Mouse (Mus musculus): ENCODE measurements around the gene Gm20388. TPM values are rescaled to one million over a fixed set of nuclear protein-coding genes. Genes with fewer than 3 reads are reported as not detected.

The Gm20388 gene
- total RNA-seq, 2 experiments from 2014 or later = 2.4 to 2.6 TPM

GRCm38 (mm10) chr8:124368213-124368612 is 4457.6 kb downstream of the Gm20388 start:
- intact Hi-C loops (cut with DNase I) = no loop called here
- TF ChIP-seq CTCF (IDR thresholded peaks at IDR 0.05) = peak; percentile 81
- no peak overlapping the region for H3K4me3 ChIP-seq
- no peak overlapping the region for H3K27ac ChIP-seq
- DNase-seq (ENCODE audit: extremely low spot score in 1 of 2, low spot score in 2 of 2) = peak; percentile 67 to 73

- intact Hi-C loops (cut with DNase I) = no loop called here
- no peak for DNase-seq (ENCODE audit: extremely low spot score in 1 of 2, low spot score in 2 of 2)
- H3K27ac ChIP-seq = peak overlapping the region; percentile 44
- no peak for TF ChIP-seq CTCF (IDR thresholded peaks at IDR 0.05)
- no peak overlapping the region for H3K4me3 ChIP-seq
Measured at GRCm38 (mm10) chr8:124370422-124371183, 4460.0 kb downstream of the Gm20388 start.

GRCm38 (mm10) chr8:124371410-124372123 is 4460.9 kb downstream of the Gm20388 start:
- no peak for DNase-seq (ENCODE audit: extremely low spot score in 1 of 2, low spot score in 2 of 2)
- H3K4me3 ChIP-seq = no peak overlapping the region
- TF ChIP-seq CTCF (IDR thresholded peaks at IDR 0.05) = no peak
- intact Hi-C loops (cut with DNase I) = no loop called here
- peak overlapping the region; percentile 66 for H3K27ac ChIP-seq

- TF ChIP-seq CTCF (IDR thresholded peaks at IDR 0.05) = no peak
- no peak for DNase-seq (ENCODE audit: extremely low spot score in 1 of 2, low spot score in 2 of 2)
- intact Hi-C loops (cut with DNase I) = no loop called here
- Histone ChIP-seq H3K4me3 (no peak overlapping the region), H3K27ac (peak overlapping the region; percentile 40; the same call in 1 of the 2 replicates)
Measured at GRCm38 (mm10) chr8:124373753-124374152, 4463.1 kb downstream of the Gm20388 start.

- intact Hi-C loops (cut with DNase I) = no loop called here
- Histone ChIP-seq H3K27ac (peak overlapping the region; percentile 82), H3K4me3 (no peak overlapping the region)
- TF ChIP-seq CTCF (IDR thresholded peaks at IDR 0.05) = no peak
- DNase-seq (ENCODE audit: extremely low spot score in 1 of 2, low spot score in 2 of 2) = no peak
Measured at GRCm38 (mm10) chr8:124375168-124375567, 4464.5 kb downstream of the Gm20388 start.

GRCm38 (mm10) chr8:124375727-124376126 is 4465.1 kb downstream of the Gm20388 start:
- no peak for TF ChIP-seq CTCF (IDR thresholded peaks at IDR 0.05)
- intact Hi-C loops (cut with DNase I) = no loop called here
- Histone ChIP-seq H3K4me3 (no peak overlapping the region), H3K27ac (peak overlapping the region; percentile 82)
- no peak for DNase-seq (ENCODE audit: extremely low spot score in 1 of 2, low spot score in 2 of 2)

- intact Hi-C loops (cut with DNase I) = no loop called here
- no peak overlapping the region for H3K4me3 ChIP-seq
- H3K27ac ChIP-seq = peak overlapping the region; percentile 82
- DNase-seq (ENCODE audit: extremely low spot score in 1 of 2, low spot score in 2 of 2) = no peak
- no peak for TF ChIP-seq CTCF (IDR thresholded peaks at IDR 0.05)
Measured at GRCm38 (mm10) chr8:124376406-124376805, 4465.8 kb downstream of the Gm20388 start.

- no peak overlapping the region for H3K4me3 ChIP-seq
- TF ChIP-seq CTCF (IDR thresholded peaks at IDR 0.05) = peak; percentile 6
- no peak for DNase-seq (ENCODE audit: extremely low spot score in 1 of 2, low spot score in 2 of 2)
- no peak overlapping the region for H3K27ac ChIP-seq
- intact Hi-C loops (cut with DNase I) = no loop called here
Measured at GRCm38 (mm10) chr8:124379289-124379688, 4468.6 kb downstream of the Gm20388 start.

- H3K27ac ChIP-seq = peak overlapping the region; percentile 47; the same call in 1 of the 2 replicates
- intact Hi-C loops (cut with DNase I) = no loop called here
- DNase-seq (ENCODE audit: extremely low spot score in 1 of 2, low spot score in 2 of 2) = no peak
Measured at GRCm38 (mm10) chr8:124382235-124382634, 4471.6 kb downstream of the Gm20388 start.

GRCm38 (mm10) chr8:124384336-124384735 is 4473.7 kb downstream of the Gm20388 start:
- DNase-seq (ENCODE audit: extremely low spot score in 1 of 2, low spot score in 2 of 2) = no peak
- Histone ChIP-seq H3K27ac (no peak overlapping the region), H3K4me3 (no peak overlapping the region)
- no peak for TF ChIP-seq CTCF (IDR thresholded peaks at IDR 0.05)
- intact Hi-C loops (cut with DNase I) = no loop called here

More at GRCm38 (mm10) chr8:124382235-124382634, 4471.6 kb downstream of the Gm20388 start:
- TF ChIP-seq CTCF (IDR thresholded peaks at IDR 0.05) = no peak
- H3K4me3 ChIP-seq = no peak overlapping the region

- intact Hi-C loops (cut with DNase I) = loop anchor here (2.0 kb wide), 1 partner anchor 130 kb away; no protein-coding TSS in a partner anchor
- Histone ChIP-seq H3K4me3 (no peak overlapping the region), H3K27ac (peak overlapping the region; percentile 93)
- peak; percentile 68 to 73 for DNase-seq (ENCODE audit: extremely low spot score in 1 of 2, low spot score in 2 of 2)
- TF ChIP-seq CTCF (IDR thresholded peaks at IDR 0.05) = no peak
Measured at GRCm38 (mm10) chr8:124386225-124386899, 4475.7 kb downstream of the Gm20388 start.

- peak; percentile 79 for DNase-seq (ENCODE audit: extremely low spot score in 1 of 2, low spot score in 2 of 2)
- H3K4me3 ChIP-seq = no peak overlapping the region
- intact Hi-C loops (cut with DNase I) = no loop called here
- H3K27ac ChIP-seq = peak overlapping the region; percentile 93
- TF ChIP-seq CTCF (IDR thresholded peaks at IDR 0.05) = no peak
Measured at GRCm38 (mm10) chr8:124389495-124389894, 4478.9 kb downstream of the Gm20388 start.
